Mouse (Mus musculus): ENCODE data around the gene Tgfbr2.
A peak's percentile ranks its signal among the peaks of the same experiment; 100 is the strongest.

- no peak for TF ChIP-seq CTCF (conservative IDR thresholded peaks at IDR 0.05 in 1 of 2, IDR thresholded peaks at IDR 0.05 in 1 of 2; ENCODE audit: low read depth in 2 of 2, low read length in 2 of 2)
- TF ChIP-seq MAZ (IDR thresholded peaks at IDR 0.05; ENCODE audit: low read depth, low read length), result no peak
- no peak for TF ChIP-seq NELFE (IDR thresholded peaks at IDR 0.05; ENCODE audit: low read depth, low read length)
- no peak for TF ChIP-seq ETS1 (conservative IDR thresholded peaks at IDR 0.05; ENCODE audit: low read depth, low read length)
- TF ChIP-seq CHD2 (IDR thresholded peaks at IDR 0.05; ENCODE audit: low read length), result no peak
- TF ChIP-seq UBTF (IDR thresholded peaks at IDR 0.05; ENCODE audit: low read depth, low read length), result no peak
- TF ChIP-seq POLR2A (IDR thresholded peaks at IDR 0.05; ENCODE audit: low read depth, low read length), result peak; percentile 41; the same call in 1 of the 2 replicates
- peak; percentile 58 for TF ChIP-seq TBP (conservative IDR thresholded peaks at IDR 0.05; ENCODE audit: low read depth, low read length)
These were observed 1.5 kb downstream of the Tgfbr2 start for GRCm38 (mm10) chr9:116173473-116174170.

Data from CH12.LX (cell line).